Mouse (Mus musculus): ENCODE measurements around the gene Il6st.

Il6st gene

DNA sequence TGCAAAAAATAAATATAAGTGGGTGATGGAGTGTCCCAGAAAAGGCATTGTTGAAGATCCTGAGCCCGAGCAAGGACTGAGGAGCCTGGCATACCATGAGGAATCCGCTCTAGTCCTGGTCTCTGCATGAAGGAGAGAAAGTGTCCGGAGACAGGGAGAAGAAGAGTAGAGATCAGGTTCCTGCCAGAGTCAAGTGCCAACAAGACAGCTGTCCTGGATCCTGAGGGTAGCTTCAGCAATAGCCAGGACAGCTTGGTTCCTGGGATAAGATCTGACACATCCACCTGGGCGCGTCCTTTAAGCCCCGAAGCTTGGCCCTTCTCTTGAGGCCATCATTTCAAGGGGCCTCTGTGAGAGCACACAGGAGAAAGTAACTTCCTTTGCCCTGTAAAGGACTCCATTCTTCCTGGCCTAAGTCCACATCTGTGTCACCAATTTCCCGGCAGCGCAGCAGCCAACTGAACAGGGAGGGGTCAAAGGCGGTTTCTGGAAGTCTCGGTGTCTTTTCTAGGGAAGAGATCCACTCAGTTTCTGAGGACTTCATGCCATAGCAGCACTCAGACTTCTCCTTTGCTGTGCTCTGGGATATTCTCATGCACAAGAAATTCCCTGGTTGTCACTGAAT is 59.6 kb downstream of the Il6st start:
- DNase-seq (ENCODE audit: low read depth, low spot score): no peak

DNA sequence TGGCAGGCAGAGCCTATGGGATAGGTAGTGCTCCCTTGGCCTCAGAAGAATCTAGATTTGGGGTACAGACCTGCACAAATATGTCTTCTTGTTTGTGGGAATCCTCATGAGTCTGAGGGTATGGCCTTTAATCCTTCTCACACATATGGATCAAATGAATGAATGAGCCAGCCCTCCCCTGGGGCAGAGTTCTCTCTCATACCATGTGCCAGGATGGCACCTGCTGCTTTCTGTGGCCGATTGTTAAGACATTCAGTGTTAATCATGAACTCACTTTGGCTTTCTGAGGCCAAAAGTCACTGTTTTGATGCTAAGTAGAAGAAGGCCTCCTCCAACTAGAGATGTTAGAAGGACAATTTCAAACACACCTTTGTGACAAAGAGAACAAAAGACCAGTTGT is 63.3 kb downstream of the Il6st start:
- no peak for DNase-seq (ENCODE audit: low read depth, low spot score)

DNA sequence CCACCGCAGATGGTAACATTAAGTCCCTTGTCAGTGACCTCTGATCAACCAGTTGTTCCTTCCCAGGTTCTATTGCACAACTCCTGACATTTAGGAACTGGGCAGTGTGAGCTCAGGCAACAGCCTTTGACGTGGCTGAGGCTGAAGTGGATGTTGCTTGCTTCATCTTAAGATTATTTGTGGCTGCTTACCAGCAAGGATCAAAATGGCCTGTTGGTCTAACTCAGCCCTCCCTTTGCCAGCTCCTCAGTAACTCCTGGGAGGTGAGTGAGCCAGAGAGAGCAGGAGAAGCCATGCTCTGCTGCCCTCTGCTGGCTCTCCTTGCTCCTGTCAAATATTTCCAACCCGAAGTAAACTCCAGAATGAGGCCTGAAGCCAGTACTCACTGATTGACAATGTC is 66.0 kb downstream of the Il6st start:
- DNase-seq (ENCODE audit: low read depth, low spot score): peak; percentile 66

DNA sequence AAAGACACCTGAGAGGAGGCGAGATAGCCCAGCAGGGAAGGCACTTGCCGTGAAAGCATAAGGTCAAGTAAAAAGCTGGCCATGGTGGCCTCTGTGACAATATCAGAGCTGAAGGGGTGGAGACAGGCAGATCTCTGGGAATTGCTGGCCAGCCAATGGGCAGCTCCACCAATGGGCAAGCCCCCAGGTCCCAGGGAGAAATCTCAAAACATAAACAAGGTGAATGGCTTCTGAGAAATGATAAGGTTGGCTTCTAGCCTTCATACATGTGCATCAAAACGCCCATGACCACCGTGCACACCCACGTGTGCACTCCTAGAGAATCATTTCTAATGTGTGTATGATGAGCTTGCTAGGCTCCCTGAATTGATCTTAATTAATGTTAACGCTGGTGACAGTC is 68.4 kb downstream of the Il6st start:
- no peak for DNase-seq (ENCODE audit: low read depth, low spot score)

DNA sequence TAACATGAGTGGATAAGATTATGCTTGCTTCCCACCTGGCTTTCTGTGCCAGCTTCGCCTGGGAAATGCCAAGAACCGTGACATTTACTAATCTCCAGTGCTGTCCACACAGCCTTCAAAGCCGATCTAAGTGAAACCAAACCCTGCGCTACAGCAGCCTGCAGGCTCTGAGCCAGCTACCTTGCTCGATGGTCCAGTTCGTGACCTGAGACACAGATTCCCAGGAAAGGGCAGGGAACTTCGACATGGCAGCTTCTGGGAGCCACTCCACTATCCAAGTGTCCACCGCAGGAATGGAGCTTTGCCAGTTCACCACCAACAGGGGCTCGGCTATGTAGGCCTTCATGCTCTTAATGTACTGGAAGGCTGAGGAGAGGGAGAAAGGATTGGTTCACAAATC is 69.7 kb downstream of the Il6st start:
- DNase-seq (ENCODE audit: low read depth, low spot score): no peak

DNA sequence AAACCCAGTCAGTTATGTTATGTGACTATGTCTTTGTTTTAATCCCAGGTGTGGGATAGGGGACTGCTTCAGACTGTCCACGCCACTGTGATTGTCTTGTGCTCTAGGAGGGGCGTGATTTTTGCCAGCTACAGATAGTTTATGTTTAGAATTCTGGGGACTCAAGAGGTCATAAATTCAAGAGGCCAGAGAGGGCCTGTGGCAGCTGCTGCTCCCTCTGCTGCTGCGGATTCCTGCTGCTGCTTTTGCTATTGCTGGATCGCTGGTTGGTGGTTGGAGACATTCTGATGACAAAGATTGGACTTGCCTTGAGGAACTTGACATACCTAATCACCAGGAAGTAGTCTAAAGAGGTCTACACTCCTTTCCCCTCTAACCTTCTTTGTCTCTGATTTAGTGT is 72.7 kb downstream of the Il6st start:
- DNase-seq (ENCODE audit: low read depth, low spot score): no peak

DNA sequence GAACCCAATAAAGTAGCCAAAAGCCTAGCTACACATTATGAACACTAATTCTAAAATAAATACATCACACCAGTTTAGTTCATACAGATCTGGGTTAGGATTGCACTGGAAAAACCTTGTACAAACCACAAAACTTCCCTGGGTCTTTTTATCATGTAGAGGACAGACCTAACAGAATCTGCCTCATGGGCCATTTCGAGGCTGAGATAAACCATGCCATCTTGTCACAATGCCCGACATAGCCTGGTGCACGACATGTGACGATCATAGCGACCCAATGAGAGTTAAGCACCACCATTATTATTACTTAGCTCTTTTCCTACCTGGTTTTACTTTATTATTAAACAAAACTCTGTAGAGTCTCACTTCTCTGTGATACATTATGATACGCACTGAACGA is 73.2 kb downstream of the Il6st start:
- DNase-seq (ENCODE audit: low read depth, low spot score): no peak

DNA sequence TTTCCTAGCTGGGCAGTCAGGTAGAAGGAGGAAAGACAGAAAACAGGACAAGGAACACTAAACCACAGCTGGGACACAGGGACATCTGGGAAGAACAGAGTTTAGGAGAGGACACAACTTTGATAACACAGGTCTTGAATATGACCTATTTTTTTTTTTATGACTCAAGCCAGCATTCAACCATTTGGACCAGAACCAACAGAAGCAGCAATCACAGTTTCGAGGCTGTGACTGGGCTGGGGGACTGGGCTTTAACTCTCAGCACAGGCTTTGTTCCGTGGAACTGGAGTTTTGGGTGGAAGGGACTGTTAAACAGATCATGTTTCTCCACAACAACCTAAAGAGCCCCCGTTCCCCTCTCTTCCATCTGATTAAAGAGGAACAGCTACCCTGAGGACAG is 76.7 kb downstream of the Il6st start:
- no peak for DNase-seq (ENCODE audit: low read depth, low spot score)

DNA sequence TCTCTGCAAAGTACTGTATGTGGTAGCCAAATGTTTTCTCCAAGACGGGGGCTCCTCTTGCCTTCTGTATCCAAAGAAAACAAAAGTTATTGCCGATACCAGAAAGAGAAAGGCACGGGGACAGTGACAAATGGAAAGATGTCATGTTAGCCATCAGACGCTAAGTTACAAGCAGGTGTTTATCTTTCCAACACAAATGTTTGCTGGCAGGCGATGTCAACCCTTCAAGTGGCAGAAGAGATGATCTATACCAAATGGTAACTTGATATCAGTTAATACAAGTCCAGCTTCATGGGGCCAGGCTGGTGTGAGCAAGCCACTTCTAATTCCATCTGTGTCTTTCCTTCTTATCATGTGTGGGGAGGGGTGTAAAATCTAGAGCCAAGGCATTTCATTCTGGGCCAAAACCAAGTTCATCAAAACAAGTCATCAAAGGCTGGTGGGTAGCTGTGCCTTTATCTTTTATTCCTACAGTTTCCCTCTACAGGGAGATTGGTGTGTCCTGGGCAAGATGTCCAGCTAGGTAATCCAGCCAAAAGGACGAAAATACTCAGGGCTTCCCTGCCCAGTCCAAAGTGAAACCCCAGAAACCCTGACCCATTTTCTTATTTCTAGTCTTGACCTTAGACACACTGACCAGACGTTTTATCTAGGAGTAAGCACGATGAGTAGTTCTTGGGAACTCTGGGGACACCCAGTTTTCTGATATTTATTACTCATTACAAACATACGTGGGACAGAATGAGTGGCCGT is 77.5 kb downstream of the Il6st start:
- no peak for DNase-seq (ENCODE audit: low read depth, low spot score)

DNA sequence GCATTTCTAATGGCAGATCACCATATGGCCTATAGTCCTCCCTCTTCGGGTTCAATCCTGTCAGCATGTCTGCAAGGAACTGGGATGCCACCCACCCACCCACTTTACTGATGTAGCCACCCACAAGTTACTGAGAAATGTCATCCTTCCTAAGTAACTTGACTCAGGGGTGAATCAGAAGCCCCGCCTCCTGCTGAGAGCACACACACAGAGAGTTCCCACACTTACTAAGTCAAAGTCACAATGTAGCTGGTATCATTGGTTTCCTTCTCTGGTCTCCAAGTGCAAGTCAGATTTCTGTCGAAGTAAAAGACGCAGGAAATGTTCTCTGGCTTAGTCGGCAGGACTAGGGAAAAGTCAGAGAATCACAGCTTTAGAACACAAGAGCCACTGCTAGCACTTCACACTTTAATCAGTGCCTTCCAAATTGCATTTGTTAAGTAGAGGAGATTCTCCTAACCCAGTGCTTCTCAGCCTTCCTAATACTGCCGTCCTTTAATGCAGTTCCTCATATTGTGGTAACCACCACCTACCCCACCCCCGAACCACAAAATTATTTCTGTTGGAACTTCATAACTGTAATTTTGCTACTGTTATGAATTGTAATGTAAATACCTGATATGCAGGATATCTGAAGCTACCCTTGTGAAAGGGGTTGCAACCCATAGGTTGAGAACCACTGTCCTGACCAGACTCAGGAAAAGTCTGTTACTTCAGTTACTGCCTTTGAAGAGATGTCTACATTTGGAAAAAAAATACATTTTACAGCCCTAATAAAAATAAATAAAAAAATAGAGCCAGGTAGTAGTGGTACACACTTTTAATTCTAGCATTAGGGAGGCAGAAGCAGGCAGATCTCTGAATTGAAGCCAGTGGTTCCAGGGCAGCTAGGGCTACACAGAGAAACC is 88.0 kb downstream of the Il6st start:
- DNase-seq (ENCODE audit: low read depth, low spot score): no peak

DNA sequence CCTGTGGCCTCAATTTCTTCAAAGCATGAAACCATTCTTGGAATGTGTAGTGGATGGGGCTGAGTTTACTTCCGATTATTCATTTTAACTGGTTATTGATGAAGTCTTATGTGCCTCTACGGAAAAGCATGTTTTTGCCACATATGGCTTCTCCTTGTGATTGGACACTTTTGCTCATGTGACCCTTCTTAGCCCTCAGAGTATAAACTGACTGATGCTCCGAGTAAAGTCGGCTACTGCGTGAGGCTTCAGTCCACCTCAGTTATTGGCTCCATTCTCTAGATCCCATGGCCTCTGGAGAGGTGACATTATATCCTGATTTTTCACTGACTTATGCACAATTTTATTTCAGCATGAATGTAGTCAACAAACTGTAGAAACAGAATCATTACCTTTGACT is 89.4 kb downstream of the Il6st start:
- no peak for DNase-seq (ENCODE audit: low read depth, low spot score)

DNA sequence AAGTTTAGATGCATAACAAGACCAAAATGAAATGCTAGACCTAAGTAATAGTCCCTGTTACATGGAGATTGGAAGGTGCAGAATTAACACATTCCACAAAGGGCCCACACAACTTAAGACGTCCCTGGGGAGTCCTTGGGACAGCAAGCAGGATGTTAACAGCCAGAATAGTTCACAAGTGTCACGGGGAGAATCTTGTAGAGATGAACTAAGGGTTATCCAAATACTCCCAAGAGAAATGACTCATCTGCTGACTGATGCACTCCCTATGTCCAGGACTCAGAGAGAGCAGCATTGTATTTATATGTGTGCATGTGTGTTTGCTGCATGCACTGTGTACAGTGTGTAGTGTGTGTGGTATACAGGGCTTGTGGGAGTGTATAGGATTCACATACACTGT is 92.6 kb downstream of the Il6st start:
- no peak for DNase-seq (ENCODE audit: low read depth, low spot score)
